Mouse (Mus musculus): ENCODE results near the gene Cuedc2. TPM values are rescaled to one million over a fixed set of nuclear protein-coding genes. Genes with fewer than 3 reads are reported as not detected.
A peak's percentile ranks its signal among the peaks of the same experiment; 100 is the strongest.

Gene Cuedc2
- polyA plus RNA-seq (2014; fragmentation: Nextera tagmentation; extraction: Ambion mirVana): 164 and 165 TPM in 2 replicates

DNA sequence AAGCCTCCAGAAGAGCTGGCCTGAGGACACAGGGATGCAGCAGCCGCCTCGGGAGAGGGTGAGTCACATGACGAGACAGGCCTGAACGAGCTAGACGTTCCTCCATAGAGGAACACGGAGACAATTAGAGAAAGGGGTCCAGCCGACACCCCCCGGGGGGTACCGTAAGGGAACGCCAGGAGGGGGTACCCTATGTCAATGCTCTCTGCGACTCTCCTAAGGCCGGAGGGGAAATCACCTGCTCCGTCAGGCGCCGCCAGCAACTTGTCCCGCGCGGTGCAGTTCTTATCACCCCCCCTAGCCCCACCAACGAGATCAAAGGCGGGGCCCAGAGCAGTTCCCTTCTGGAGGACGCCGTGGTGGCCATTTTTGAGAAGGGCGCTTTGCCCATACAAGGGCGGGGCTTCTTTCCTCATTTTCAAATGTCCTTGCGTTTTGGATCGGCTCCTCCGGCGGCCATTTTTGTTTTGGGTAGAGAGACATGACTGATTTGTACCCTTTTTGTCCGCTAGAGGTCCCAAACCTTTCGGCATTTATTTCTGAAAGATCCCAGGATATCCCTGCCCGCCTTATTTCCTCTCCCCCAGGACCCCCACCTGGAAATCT is at the start of gene Cuedc2:
Cuedc2 (minus strand) TSS at position 372 of the 606 bp plus-strand sequence.
- Histone ChIP-seq H3K4me1 (ENCODE audit: control insufficient read depth, insufficient read depth, low read length) (peaks cover 15% of the 10 kb centered on the region; the same call in 1 of the 2 replicates), H3K36me3 (ENCODE audit: control insufficient read depth, insufficient read depth, low read length) (no peaks in the 10 kb centered on the region), H3K4me2 (replicated peaks; ENCODE audit: low read depth, low read length) (peak within 1 kb of the TSS; percentile 44), H3K9me3 (ENCODE audit: control insufficient read depth, low read length) (no peaks in the 10 kb centered on the region), H3K27me3 (ENCODE audit: control insufficient read depth, insufficient read depth, low read length) (no peaks in the 10 kb centered on the region), H3K4me3 (ENCODE audit: low read length) (peak within 1 kb of the TSS; percentile 70), H3K9ac (ENCODE audit: low read depth, low read length) (peak within 1 kb of the TSS; percentile 76), H3K27ac (ENCODE audit: low read depth, low read length) (no peak within 1 kb of the TSS)
- peak; percentile 89 for ATAC-seq (ENCODE audit: low FRiP score, low TSS enrichment)
- WGBS: 0% methylated on average over 31 of the region's 31 CpGs

DNA sequence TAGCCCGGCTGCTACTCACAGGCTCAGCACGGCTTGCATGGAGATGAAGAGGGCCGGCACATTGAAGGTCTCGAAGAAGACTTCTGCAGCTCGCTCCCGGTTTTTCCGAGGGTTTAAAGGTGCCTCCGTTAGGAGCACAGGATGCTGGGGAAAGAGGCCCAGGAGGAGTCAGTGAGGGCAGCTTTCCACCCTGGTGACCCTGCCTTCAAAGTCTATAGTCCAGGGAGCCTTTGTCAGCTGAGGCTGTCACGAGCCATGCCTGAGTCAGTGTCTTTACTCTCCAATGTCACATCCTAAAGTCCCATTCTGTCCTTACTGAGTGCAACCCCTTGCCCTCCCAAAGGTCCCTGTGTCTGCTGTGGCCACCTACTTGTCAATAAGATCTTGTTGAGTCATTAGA is 43.8 kb upstream of the Cuedc2 start:
- H3K36me3 ChIP-seq (ENCODE audit: control insufficient read depth, insufficient read depth, low read length): peaks cover 89% of the 10 kb centered on the region
- no peaks in the 10 kb centered on the region for H3K27me3 ChIP-seq (ENCODE audit: control insufficient read depth, insufficient read depth, low read length)
- H3K9ac ChIP-seq (ENCODE audit: low read depth, low read length): no peak overlapping the region
- no peaks in the 10 kb centered on the region for H3K4me1 ChIP-seq (ENCODE audit: control insufficient read depth, insufficient read depth, low read length)
- H3K4me3 ChIP-seq (ENCODE audit: low read length): no peak overlapping the region
- no peak overlapping the region for H3K27ac ChIP-seq (ENCODE audit: low read depth, low read length)
- no peaks in the 10 kb centered on the region for H3K9me3 ChIP-seq (ENCODE audit: control insufficient read depth, low read length)
- H3K4me2 ChIP-seq (replicated peaks; ENCODE audit: low read depth, low read length): no peak overlapping the region
- 85% methylated on average over 9 of the region's 9 CpGs for WGBS
- no peak for ATAC-seq (ENCODE audit: low FRiP score, low TSS enrichment)

DNA sequence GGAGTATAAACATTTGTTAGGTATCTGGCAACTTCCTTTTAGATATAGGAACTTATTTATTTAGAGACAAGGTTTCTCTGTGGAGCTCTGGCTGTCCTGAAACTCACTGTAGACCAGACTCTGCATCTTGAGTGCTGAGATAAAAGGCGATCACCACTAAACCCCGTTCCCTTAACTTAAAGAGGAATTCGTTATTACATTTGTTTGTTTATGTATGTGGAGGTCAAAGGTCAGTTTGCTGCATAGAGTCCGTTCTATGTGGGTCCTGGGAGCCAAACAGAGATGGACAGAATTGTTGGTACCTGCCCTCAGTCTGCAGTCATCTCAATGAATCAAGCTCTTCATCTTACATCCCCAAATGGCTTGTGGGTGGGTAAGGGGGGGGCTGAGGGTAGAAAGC is 37.4 kb upstream of the Cuedc2 start:
- H3K4me3 ChIP-seq (ENCODE audit: low read length): no peak overlapping the region
- no peak for ATAC-seq (ENCODE audit: low FRiP score, low TSS enrichment)
- H3K36me3 ChIP-seq (ENCODE audit: control insufficient read depth, insufficient read depth, low read length): peaks cover 44% of the 10 kb centered on the region
- H3K4me1 ChIP-seq (ENCODE audit: control insufficient read depth, insufficient read depth, low read length): no peaks in the 10 kb centered on the region
- no peaks in the 10 kb centered on the region for H3K9me3 ChIP-seq (ENCODE audit: control insufficient read depth, low read length)
- H3K27me3 ChIP-seq (ENCODE audit: control insufficient read depth, insufficient read depth, low read length): no peaks in the 10 kb centered on the region
- no peak overlapping the region for H3K9ac ChIP-seq (ENCODE audit: low read depth, low read length)
- no peak overlapping the region for H3K27ac ChIP-seq (ENCODE audit: low read depth, low read length)
- no peak overlapping the region for H3K4me2 ChIP-seq (replicated peaks; ENCODE audit: low read depth, low read length)
- 59% methylated on average over 4 of the region's 4 CpGs for WGBS

DNA sequence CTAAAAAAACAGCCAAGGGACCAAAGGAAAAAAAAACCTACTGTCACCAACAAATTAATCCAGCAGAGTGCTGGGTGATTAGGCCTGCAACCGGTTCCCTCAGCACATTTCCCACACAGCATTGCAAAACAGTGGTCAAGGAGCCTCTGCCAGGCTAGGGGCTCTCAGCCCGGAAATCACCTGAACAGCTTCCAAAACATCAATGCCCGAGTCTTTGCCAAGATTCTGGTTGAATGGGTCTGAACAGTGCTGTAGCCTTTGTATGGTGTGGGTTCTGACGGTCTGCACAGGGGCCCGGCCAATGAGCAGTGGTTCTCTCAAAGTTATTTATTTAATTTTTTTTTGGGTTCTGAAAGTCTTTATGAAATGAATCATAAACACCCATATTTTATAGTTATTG is 37.0 kb upstream of the Cuedc2 start:
- ATAC-seq (ENCODE audit: low FRiP score, low TSS enrichment): no peak
- Histone ChIP-seq H3K4me1 (ENCODE audit: control insufficient read depth, insufficient read depth, low read length) (no peaks in the 10 kb centered on the region), H3K9ac (ENCODE audit: low read depth, low read length) (no peak overlapping the region), H3K27ac (ENCODE audit: low read depth, low read length) (no peak overlapping the region), H3K4me3 (ENCODE audit: low read length) (no peak overlapping the region), H3K36me3 (ENCODE audit: control insufficient read depth, insufficient read depth, low read length) (peaks cover 40% of the 10 kb centered on the region), H3K27me3 (ENCODE audit: control insufficient read depth, insufficient read depth, low read length) (no peaks in the 10 kb centered on the region), H3K9me3 (ENCODE audit: control insufficient read depth, low read length) (no peaks in the 10 kb centered on the region), H3K4me2 (replicated peaks; ENCODE audit: low read depth, low read length) (no peak overlapping the region)
- 79% methylated on average over 5 of the region's 5 CpGs for WGBS

DNA sequence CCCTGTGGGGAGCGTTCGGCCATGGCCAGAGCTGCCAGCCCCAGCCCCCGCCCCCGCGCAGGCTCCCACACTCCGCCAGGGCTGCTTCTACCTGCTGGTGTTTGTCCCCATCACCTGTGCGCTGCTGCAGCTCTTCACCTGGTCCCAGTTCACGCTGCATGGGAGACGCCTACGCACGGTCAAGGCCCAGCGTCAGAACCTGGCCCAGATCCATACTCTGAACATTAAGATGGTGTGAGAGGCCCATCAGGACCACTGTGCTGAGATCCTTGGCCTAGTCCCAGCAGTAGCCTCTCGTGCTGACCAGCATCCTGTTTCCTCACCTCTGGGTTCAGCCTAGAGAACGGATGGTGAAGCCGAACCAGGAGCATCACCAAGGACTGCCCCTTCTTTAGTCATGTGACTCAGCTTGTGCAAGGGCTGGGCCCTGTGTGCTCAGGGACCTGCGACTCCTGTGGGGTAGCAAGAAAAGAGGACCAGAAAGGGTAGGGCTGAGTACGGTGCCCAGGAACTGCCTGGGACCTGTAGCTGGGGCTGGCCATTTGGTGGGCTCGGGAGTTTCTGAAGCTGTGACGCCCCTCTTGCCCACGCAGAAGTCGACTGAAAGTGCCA is 36.1 kb upstream of the Cuedc2 start:
- peak; percentile 55 for ATAC-seq (ENCODE audit: low FRiP score, low TSS enrichment)
- 49% methylated on average over 21 of the region's 21 CpGs for WGBS

DNA sequence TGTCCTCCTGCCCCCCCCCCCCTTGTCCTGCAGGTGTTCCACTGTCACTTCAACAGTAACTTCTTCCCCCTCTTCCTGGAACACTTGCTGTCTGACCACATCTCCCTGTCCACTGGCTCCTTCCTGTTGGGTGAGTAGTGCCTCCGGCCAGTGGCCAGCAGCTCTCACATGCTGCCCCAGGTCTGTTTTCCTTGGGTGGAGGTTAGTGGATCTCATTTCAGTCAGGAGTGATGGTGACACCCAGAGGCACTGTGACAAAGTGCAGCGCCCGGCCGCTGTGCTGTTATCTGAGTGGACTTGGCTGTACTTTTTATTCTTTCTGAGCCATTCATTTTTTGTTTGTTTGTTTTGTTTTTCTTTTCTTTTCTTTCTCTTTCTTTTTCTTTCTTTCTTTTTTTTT is 30.7 kb upstream of the Cuedc2 start:
- Histone ChIP-seq H3K36me3 (ENCODE audit: control insufficient read depth, insufficient read depth, low read length) (no peaks in the 10 kb centered on the region), H3K4me2 (replicated peaks; ENCODE audit: low read depth, low read length) (no peak overlapping the region), H3K9me3 (ENCODE audit: control insufficient read depth, low read length) (no peaks in the 10 kb centered on the region), H3K27ac (ENCODE audit: low read depth, low read length) (no peak overlapping the region), H3K9ac (ENCODE audit: low read depth, low read length) (no peak overlapping the region), H3K4me3 (ENCODE audit: low read length) (no peak overlapping the region), H3K4me1 (ENCODE audit: control insufficient read depth, insufficient read depth, low read length) (no peaks in the 10 kb centered on the region), H3K27me3 (ENCODE audit: control insufficient read depth, insufficient read depth, low read length) (no peaks in the 10 kb centered on the region)
- peak; percentile 80; the same call in 1 of the 2 replicates for ATAC-seq (ENCODE audit: low FRiP score, low TSS enrichment)
- 8% methylated on average over 4 of the region's 4 CpGs for WGBS

More for the DNA sequence above, 36.1 kb upstream of the Cuedc2 start:
- no peak overlapping the region for H3K9ac ChIP-seq (ENCODE audit: low read depth, low read length)
- H3K27me3 ChIP-seq (ENCODE audit: control insufficient read depth, insufficient read depth, low read length): no peaks in the 10 kb centered on the region
- H3K4me2 ChIP-seq (replicated peaks; ENCODE audit: low read depth, low read length): no peak overlapping the region
- no peak overlapping the region for H3K4me3 ChIP-seq (ENCODE audit: low read length)
- H3K4me1 ChIP-seq (ENCODE audit: control insufficient read depth, insufficient read depth, low read length): no peaks in the 10 kb centered on the region
- H3K36me3 ChIP-seq (ENCODE audit: control insufficient read depth, insufficient read depth, low read length): peaks cover 31% of the 10 kb centered on the region
- no peaks in the 10 kb centered on the region for H3K9me3 ChIP-seq (ENCODE audit: control insufficient read depth, low read length)
- no peak overlapping the region for H3K27ac ChIP-seq (ENCODE audit: low read depth, low read length)

DNA sequence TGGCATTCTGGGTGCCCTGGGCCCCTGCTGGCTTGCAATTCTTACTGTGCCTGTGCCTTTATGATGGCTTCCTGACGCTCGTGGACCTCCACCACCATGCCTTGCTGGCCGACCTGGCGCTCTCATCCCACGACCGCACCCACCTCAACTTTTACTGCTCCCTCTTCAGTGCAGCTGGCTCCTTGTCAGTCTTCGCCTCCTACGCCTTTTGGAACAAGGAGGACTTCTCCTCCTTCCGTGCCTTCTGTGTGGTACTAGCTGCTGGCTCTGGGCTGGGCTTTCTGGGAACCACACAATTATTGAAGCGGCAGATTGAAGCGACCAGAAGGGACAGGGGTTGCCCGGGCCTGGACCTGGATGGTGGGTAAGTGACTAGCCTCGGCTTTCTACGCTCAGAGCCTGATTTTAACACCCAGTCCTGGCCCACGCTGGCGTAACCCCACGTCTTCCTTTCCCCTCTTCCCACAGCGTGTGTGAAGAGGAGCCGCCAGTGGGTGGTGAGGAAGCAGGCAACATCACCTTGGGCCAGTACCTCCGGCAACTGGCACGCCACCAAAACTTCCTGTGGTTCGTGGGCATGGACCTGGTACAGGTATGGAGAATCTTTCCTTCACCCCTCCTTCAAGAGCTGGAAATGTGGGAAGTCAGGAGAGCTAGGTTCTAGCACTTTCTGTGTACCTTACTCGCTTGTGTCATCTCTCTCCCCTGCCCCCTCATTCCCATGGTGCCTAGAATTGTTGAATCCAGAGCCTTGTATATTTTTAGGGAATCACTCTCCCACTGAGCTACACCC is 29.5 kb upstream of the Cuedc2 start:
- WGBS: 82% methylated on average over 23 of the region's 23 CpGs
- no peak overlapping the region for H3K27ac ChIP-seq (ENCODE audit: low read depth, low read length)
- H3K9ac ChIP-seq (ENCODE audit: low read depth, low read length): no peak overlapping the region
- no peak overlapping the region for H3K4me2 ChIP-seq (replicated peaks; ENCODE audit: low read depth, low read length)
- ATAC-seq (ENCODE audit: low FRiP score, low TSS enrichment): no peak
- no peaks in the 10 kb centered on the region for H3K36me3 ChIP-seq (ENCODE audit: control insufficient read depth, insufficient read depth, low read length)
- no peak overlapping the region for H3K4me3 ChIP-seq (ENCODE audit: low read length)
- no peaks in the 10 kb centered on the region for H3K9me3 ChIP-seq (ENCODE audit: control insufficient read depth, low read length)
- H3K27me3 ChIP-seq (ENCODE audit: control insufficient read depth, insufficient read depth, low read length): no peaks in the 10 kb centered on the region
- H3K4me1 ChIP-seq (ENCODE audit: control insufficient read depth, insufficient read depth, low read length): no peaks in the 10 kb centered on the region

DNA sequence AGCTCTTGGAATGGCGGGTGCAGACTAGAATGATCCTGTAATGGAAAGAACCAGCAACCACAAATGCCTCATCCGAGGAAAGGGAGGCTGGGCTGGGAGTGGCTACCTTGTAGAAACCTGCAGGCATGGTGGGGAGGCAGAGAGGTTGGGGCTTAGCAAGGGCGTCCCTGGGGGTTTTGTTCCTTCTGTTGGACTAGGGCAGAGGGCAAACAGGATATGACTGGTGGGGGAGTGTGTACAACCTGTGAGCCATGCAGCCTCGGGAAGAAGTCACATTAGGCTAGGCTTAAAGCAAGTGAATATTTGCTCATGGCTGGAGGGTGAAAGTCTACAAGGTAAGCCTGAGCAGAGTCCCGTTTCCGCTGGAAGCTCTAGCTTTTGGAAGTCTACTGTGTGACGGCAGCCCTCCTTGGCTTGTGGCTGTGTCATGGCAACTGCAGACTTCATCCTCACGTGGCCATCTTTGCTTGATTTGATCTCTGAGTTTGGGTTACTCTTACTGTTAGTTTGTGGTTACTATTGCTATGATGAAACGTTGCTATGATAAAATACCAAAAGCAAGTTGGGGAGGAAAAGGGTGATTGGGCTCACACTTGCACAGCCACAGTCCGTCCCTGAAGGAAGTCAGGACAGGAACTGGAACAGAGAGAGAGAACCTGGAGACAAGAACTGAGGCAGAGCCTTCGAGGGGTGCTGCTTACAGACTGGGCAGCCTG is 24.9 kb upstream of the Cuedc2 start:
- Histone ChIP-seq H3K9ac (ENCODE audit: low read depth, low read length) (no peak overlapping the region), H3K4me3 (ENCODE audit: low read length) (no peak overlapping the region), H3K36me3 (ENCODE audit: control insufficient read depth, insufficient read depth, low read length) (no peaks in the 10 kb centered on the region), H3K4me1 (ENCODE audit: control insufficient read depth, insufficient read depth, low read length) (no peaks in the 10 kb centered on the region), H3K27me3 (ENCODE audit: control insufficient read depth, insufficient read depth, low read length) (no peaks in the 10 kb centered on the region), H3K4me2 (replicated peaks; ENCODE audit: low read depth, low read length) (no peak overlapping the region), H3K27ac (ENCODE audit: low read depth, low read length) (no peak overlapping the region), H3K9me3 (ENCODE audit: control insufficient read depth, low read length) (no peaks in the 10 kb centered on the region)
- WGBS: 88% methylated on average over 11 of the region's 11 CpGs
- ATAC-seq (ENCODE audit: low FRiP score, low TSS enrichment): no peak

Data from kidney, embryonic 14.5 days (tissue).